Mouse (Mus musculus) lung, postnatal 0 days (tissue): Measurements from ENCODE around the gene Nrxn3. TPM values are rescaled to one million over a fixed set of nuclear protein-coding genes. Genes with fewer than 3 reads are reported as not detected.

Source experiments
- ATAC-seq: fragments of 200-750 bp; cut with Nextera tagmentation; 2 replicates; pipeline ENCODE4 v1.8.0; 2017; ENCODE audit warnings: moderate library complexity
- DNase-seq: peaks from one replicate; pipeline ENCODE4 v3.0.0-alpha.2; 2016; ENCODE audit warnings: low spot score
- H3K27ac ChIP-seq: fragments of 300-500 bp; sonication (generic); 2 replicates; pipeline ENCODE4 v1.5.1; 2014; ENCODE audit warnings: antibody characterized with exemption, mild to moderate bottlenecking, low read length, mixed read lengths
- H3K27me3 ChIP-seq: fragments of 300-500 bp; sonication (generic); replicated peaks from 2 replicates; pipeline ENCODE4 v1.6.1; 2014; ENCODE audit warnings: low read length, mixed read lengths; ENCODE audit not compliant: insufficient read depth
- H3K36me3 ChIP-seq: fragments of 300-500 bp; sonication (generic); 2 replicates; pipeline ENCODE4 v1.6.1; 2014; ENCODE audit warnings: low read length, mixed read lengths; ENCODE audit not compliant: insufficient read depth
- H3K4me1 ChIP-seq: fragments of 300-500 bp; sonication (generic); 2 replicates; pipeline ENCODE4 v1.6.1; 2014; ENCODE audit warnings: antibody characterized with exemption, low read depth, low read length, mixed read lengths; ENCODE audit not compliant: insufficient read depth
- H3K4me2 ChIP-seq: fragments of 300-500 bp; sonication (generic); replicated peaks from 2 replicates; pipeline ENCODE4 v1.6.1; 2014; ENCODE audit warnings: low read depth, mild to moderate bottlenecking, low read length, moderate library complexity, mixed read lengths
- H3K4me3 ChIP-seq: fragments of 300-500 bp; sonication (generic); 2 replicates; pipeline ENCODE4 v1.5.1; 2014; ENCODE audit warnings: low read depth, low read length
- H3K9ac ChIP-seq: fragments of 300-500 bp; sonication (generic); replicated peaks from 2 replicates; pipeline ENCODE4 v1.6.1; 2014; ENCODE audit warnings: low read depth, mild to moderate bottlenecking
- H3K9me3 ChIP-seq: fragments of 300-500 bp; sonication (generic); 2 replicates; pipeline ENCODE4 v1.6.1; 2016; ENCODE audit warnings: low read length, mixed read lengths
- CTCF ChIP-seq: IDR thresholded peaks from 2 replicates; pipeline ENCODE4 v1.5.1; 2016; ENCODE audit warnings: antibody characterized with exemption, mild to moderate bottlenecking
- EP300 ChIP-seq: IDR thresholded peaks from 2 replicates; pipeline ENCODE4 v1.6.1; 2016; ENCODE audit warnings: antibody characterized with exemption, mild to moderate bottlenecking, control low read depth
- WGBS: fragments of 180-500 bp; shearing (Covaris S2); extraction: QIAGEN DNeasy Blood & Tissue Kit; methylation state at CpG from one replicate; pipeline ENCODE4 v1.1.7; 2014; 5-methylcytosine and 5-hydroxymethylcytosine counted together
- polyA plus RNA-seq: library from polyadenylated mRNA; unstranded; fragments of >200 nt; fragmentation: Nextera tagmentation; extraction: Ambion mirVana; gene quantifications from 2 replicates; pipeline ENCODE4 v1.2.1, GENCODE M21; 2015

Nrxn3 gene
- polyA plus RNA-seq, 1 experiment from 2014 or later = 2.1 TPM

- Histone ChIP-seq H3K27ac (no peak overlapping the region), H3K27me3 (no peaks in the 10 kb centered on the region), H3K9ac (no peak overlapping the region), H3K4me1 (no peaks in the 10 kb centered on the region), H3K36me3 (no peaks in the 10 kb centered on the region), H3K9me3 (no peaks in the 10 kb centered on the region), H3K4me2 (no peak overlapping the region), H3K4me3 (no peak overlapping the region)
- no peak for TF ChIP-seq EP300
- TF ChIP-seq CTCF = no peak
- 34% methylated on average over 5 of the region's 5 CpGs for WGBS
- ATAC-seq = peak; percentile 16; the same call in 1 of the 2 replicates
- no peak for DNase-seq
Measured at GRCm38 (mm10) chr12:88984804-88985203, 262.1 kb downstream of the Nrxn3 start.

GRCm38 (mm10) chr12:88987046-88987445 lies 264.4 kb downstream of the Nrxn3 start:
- ATAC-seq (no peak), DNase-seq (no peak)
- TF ChIP-seq EP300 (no peak), CTCF (peak; percentile 35)
- Histone ChIP-seq H3K27me3 (no peaks in the 10 kb centered on the region), H3K9me3 (no peaks in the 10 kb centered on the region), H3K4me2 (no peak overlapping the region), H3K9ac (no peak overlapping the region), H3K27ac (no peak overlapping the region), H3K36me3 (no peaks in the 10 kb centered on the region), H3K4me1 (no peaks in the 10 kb centered on the region), H3K4me3 (no peak overlapping the region)
- WGBS = 42% methylated on average over 4 of the region's 4 CpGs

DNA sequence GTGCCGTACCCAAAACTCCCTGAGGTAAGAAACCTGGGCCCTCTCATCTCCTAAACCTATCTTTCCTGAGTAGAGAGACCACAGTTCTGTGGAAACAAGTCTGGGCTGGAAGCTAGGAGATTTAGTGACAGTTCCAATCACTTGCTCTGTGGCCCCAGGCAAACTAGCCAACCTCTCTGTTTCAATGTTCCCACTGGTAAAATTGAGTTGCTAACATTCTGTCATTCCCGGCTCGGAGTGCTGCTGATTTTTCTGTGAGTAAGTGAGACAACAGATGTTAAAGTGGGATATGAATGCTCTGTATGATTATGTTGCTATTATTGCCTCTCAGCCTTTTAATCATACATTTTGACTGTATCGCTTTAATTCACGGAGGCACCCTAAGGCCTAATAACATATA lies 268.1 kb downstream of the Nrxn3 start:
- Histone ChIP-seq H3K9ac (no peak overlapping the region), H3K36me3 (no peaks in the 10 kb centered on the region), H3K4me2 (no peak overlapping the region), H3K27ac (no peak overlapping the region), H3K4me1 (no peaks in the 10 kb centered on the region), H3K9me3 (no peaks in the 10 kb centered on the region), H3K4me3 (no peak overlapping the region), H3K27me3 (no peaks in the 10 kb centered on the region)
- ATAC-seq (no peak), DNase-seq (no peak)
- whole genome bisulfite sequencing = 75% methylated on average over 5 of the region's 5 CpGs
- TF ChIP-seq EP300 (no peak), CTCF (no peak)

DNA sequence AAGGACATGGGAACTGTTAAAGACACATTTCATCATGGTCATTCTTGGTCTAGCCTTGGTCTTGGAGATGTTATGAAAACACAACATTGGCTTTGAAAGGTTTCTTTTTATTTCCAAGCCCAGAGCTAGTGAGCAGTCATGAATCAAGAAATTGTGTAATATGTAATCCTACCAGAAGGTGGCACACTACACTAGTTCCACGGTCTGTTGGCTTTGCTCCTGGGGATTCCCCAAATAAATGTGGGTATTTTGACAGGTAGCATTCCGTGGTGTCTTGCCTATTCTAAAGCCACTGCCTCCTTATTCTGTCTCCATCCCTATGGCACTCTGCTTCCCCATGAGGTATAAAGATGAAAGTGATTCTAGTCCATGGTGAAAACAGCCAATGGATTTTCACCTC lies 269.5 kb downstream of the Nrxn3 start:
- Histone ChIP-seq H3K27me3 (no peaks in the 10 kb centered on the region), H3K4me1 (no peaks in the 10 kb centered on the region), H3K4me2 (no peak overlapping the region), H3K9me3 (no peaks in the 10 kb centered on the region), H3K4me3 (no peak overlapping the region), H3K9ac (no peak overlapping the region), H3K27ac (no peak overlapping the region), H3K36me3 (no peaks in the 10 kb centered on the region)
- TF ChIP-seq CTCF = peak; percentile 68
- TF ChIP-seq EP300 = no peak
- no peak for ATAC-seq
- WGBS = 0% methylated on average over 2 of the region's 2 CpGs
- DNase-seq = peak; percentile 49

GRCm38 (mm10) chr12:88993788-88994187 lies 271.1 kb downstream of the Nrxn3 start:
- 81% methylated on average over 4 of the region's 4 CpGs for WGBS

GRCm38 (mm10) chr12:89016436-89016835 lies 293.8 kb downstream of the Nrxn3 start:
- H3K9ac ChIP-seq = no peak overlapping the region
- H3K4me2 ChIP-seq = no peak overlapping the region
- WGBS = 73% methylated on average over 1 of the region's 1 CpGs
- no peak overlapping the region for H3K27ac ChIP-seq
- H3K27me3 ChIP-seq = no peaks in the 10 kb centered on the region
- no peak for TF ChIP-seq CTCF
- TF ChIP-seq EP300 = no peak
- DNase-seq (no peak), ATAC-seq (no peak)
- H3K4me3 ChIP-seq = no peak overlapping the region
- no peaks in the 10 kb centered on the region for H3K36me3 ChIP-seq
- no peaks in the 10 kb centered on the region for H3K9me3 ChIP-seq
- no peaks in the 10 kb centered on the region for H3K4me1 ChIP-seq

More at GRCm38 (mm10) chr12:88993788-88994187, 271.1 kb downstream of the Nrxn3 start:
- H3K36me3 ChIP-seq = no peaks in the 10 kb centered on the region
- DNase-seq (no peak), ATAC-seq (no peak)
- no peak overlapping the region for H3K4me2 ChIP-seq
- no peaks in the 10 kb centered on the region for H3K27me3 ChIP-seq
- no peak overlapping the region for H3K4me3 ChIP-seq
- H3K9me3 ChIP-seq = no peaks in the 10 kb centered on the region
- no peak overlapping the region for H3K9ac ChIP-seq
- no peak for TF ChIP-seq EP300
- H3K27ac ChIP-seq = no peak overlapping the region
- H3K4me1 ChIP-seq = no peaks in the 10 kb centered on the region

DNA sequence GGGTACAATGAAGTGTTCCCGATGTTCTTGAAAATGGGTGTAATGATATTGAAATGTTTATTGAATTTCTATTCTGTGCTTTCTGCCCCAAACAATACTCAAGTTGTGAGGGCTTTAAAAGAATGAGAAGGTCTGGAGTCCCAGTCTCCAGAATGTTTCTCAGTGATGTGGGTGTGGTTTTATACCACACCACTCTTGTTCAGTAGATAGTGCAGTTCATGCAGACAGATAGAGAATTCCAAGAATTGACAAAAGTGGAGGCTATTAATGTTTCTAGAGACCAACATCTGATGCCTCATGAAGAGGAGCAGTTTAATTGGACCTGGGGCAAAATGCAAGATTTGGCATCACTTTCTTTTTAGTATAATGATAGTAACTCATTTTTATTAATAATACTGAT lies 302.5 kb downstream of the Nrxn3 start:
- TF ChIP-seq EP300 = no peak
- TF ChIP-seq CTCF = no peak
- H3K9me3 ChIP-seq = no peaks in the 10 kb centered on the region
- 96% methylated on average over 1 of the region's 1 CpGs for WGBS
- H3K9ac ChIP-seq = no peak overlapping the region
- no peaks in the 10 kb centered on the region for H3K27me3 ChIP-seq
- DNase-seq (no peak), ATAC-seq (no peak)
- H3K36me3 ChIP-seq = no peaks in the 10 kb centered on the region
- no peak overlapping the region for H3K4me3 ChIP-seq
- no peak overlapping the region for H3K27ac ChIP-seq
- H3K4me1 ChIP-seq = no peaks in the 10 kb centered on the region
- no peak overlapping the region for H3K4me2 ChIP-seq
